Mouse (Mus musculus): ENCODE measurements around the gene Ralgps1. TPM values are rescaled to one million over a fixed set of nuclear protein-coding genes. Genes with fewer than 3 reads are reported as not detected.
A peak's percentile ranks its signal among the peaks of the same experiment; 100 is the strongest.
"Not testable (repeated sequence)": the region's sequence is repeated elsewhere in the genome, so short reads cannot be mapped to it uniquely, and the experiment has no call there.

The Ralgps1 gene
- total RNA-seq, 4 experiments from 2014 or later, result 4.2 to 12.7 (median 8.0) TPM

GRCm38 (mm10) chr2:33361139-33361716 lies 10.1 kb downstream of the Ralgps1 start:
- DNase-seq, result no peak

GRCm38 (mm10) chr2:33360564-33360963 lies 10.7 kb downstream of the Ralgps1 start:
- no peak for DNase-seq

GRCm38 (mm10) chr2:33359184-33359583 lies 12.1 kb downstream of the Ralgps1 start:
- DNase-seq, result no peak

- no peak for DNase-seq
These were observed 13.9 kb downstream of the Ralgps1 start for GRCm38 (mm10) chr2:33357250-33357838.

GRCm38 (mm10) chr2:33355558-33355957 lies 15.7 kb downstream of the Ralgps1 start:
- peak; percentile 29 for DNase-seq

- DNase-seq, result no peak
These were observed 17.9 kb downstream of the Ralgps1 start for GRCm38 (mm10) chr2:33353432-33353831.

- DNase-seq, result no peak
These were observed 19.8 kb downstream of the Ralgps1 start for GRCm38 (mm10) chr2:33351449-33351848.

GRCm38 (mm10) chr2:33350921-33351320 lies 20.4 kb downstream of the Ralgps1 start:
- DNase-seq, result no peak

- DNase-seq, result no peak
These were observed 21.7 kb downstream of the Ralgps1 start for GRCm38 (mm10) chr2:33349581-33349980.

GRCm38 (mm10) chr2:33349081-33349480 lies 22.2 kb downstream of the Ralgps1 start:
- peak; percentile 43 for DNase-seq

- no peak for DNase-seq
These were observed 23.0 kb downstream of the Ralgps1 start for GRCm38 (mm10) chr2:33348260-33348659.

- no peak for DNase-seq
These were observed 23.7 kb downstream of the Ralgps1 start for GRCm38 (mm10) chr2:33347607-33348006.

- DNase-seq, result no peak
These were observed 24.5 kb downstream of the Ralgps1 start for GRCm38 (mm10) chr2:33346749-33347148.

- no peak for DNase-seq
These were observed 25.3 kb downstream of the Ralgps1 start for GRCm38 (mm10) chr2:33345956-33346355.

GRCm38 (mm10) chr2:33345475-33345874 lies 25.8 kb downstream of the Ralgps1 start:
- no peak for DNase-seq

- DNase-seq, result no peak
These were observed 27.9 kb downstream of the Ralgps1 start for GRCm38 (mm10) chr2:33343413-33343812.

GRCm38 (mm10) chr2:33342148-33342547 lies 29.1 kb downstream of the Ralgps1 start:
- no peak for DNase-seq

GRCm38 (mm10) chr2:33335789-33336188 lies 35.5 kb downstream of the Ralgps1 start:
- no peak for DNase-seq

- no peak for DNase-seq
These were observed 41.7 kb downstream of the Ralgps1 start for GRCm38 (mm10) chr2:33329622-33330021.

GRCm38 (mm10) chr2:33328941-33329340 lies 42.3 kb downstream of the Ralgps1 start:
- DNase-seq, result no peak

GRCm38 (mm10) chr2:33325359-33325758 lies 45.9 kb downstream of the Ralgps1 start:
- DNase-seq, result no peak

GRCm38 (mm10) chr2:33323799-33324595 lies 47.3 kb downstream of the Ralgps1 start:
- no peak for DNase-seq

- DNase-seq, result not testable (repeated sequence)
These were observed 48.2 kb downstream of the Ralgps1 start for GRCm38 (mm10) chr2:33323043-33323625.

Measured in adrenal gland, adult 8-10 months (tissue).